Comparison of ENCODE assay signal across 27 mouse cellular contexts in the genomic region with DNA sequence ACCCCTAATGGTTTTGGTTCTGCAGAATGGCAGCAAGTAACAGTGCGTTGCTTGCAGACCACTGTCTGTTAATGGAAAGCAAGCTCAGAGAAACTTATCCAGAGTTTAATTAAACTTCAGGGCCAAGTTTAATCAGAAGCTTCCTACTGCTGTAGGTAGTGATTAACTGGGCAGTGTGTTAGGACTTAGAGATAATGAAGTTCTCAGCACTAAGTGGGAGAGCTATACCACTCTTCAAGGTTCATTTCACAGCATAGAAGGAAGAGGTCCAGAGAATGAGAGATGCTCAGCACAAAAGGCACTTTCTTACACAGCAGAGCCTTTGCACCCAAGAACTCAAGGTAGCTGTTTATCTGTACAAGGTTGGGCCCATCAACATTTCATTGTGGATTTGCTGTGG. TPM values are rescaled to one million over a fixed set of nuclear protein-coding genes. Genes with fewer than 3 reads are reported as not detected.
DNase-seq lines count a peak whose midpoint lies in the region; ATAC-seq and TF ChIP-seq lines count a peak whose summit lies in the region.
"Had no signal": no experiment of that assay in that cellular context is flagged by ENCODE, and none has a peak within 500 bp of the region (broad histone marks: within the 10 kb centered on the region; RNA-seq: fewer than 3 reads in every experiment).

No protein-coding gene starts in this region.

- no peak for DNase-seq in kidney, adult 8-10 months
- DNase-seq in kidney, postnatal 0 days (ENCODE audit: low spot score), result no peak
- no peak for DNase-seq in kidney, postnatal 25 days
- DNase-seq: adrenal gland, adult 8-10 months; adrenal gland, postnatal 25 days; cerebellum, adult 11-12 months; cerebellum, adult 8-10 months; cerebellum, postnatal 10 days; cerebellum, postnatal 36 days; embryo, embryonic 11 days; gastrocnemius, postnatal 25 days; heart, adult 18-20 months; heart, postnatal 10 days; heart, postnatal 36 days had no signal

- no peak overlapping the region for H3K27ac ChIP-seq in kidney, embryonic 14.5 days (ENCODE audit: low read depth, low read length)
- no peak overlapping the region for H3K27ac ChIP-seq in kidney, postnatal 0 days
- no peak overlapping the region for H3K27ac ChIP-seq in neural tube, embryonic 15.5 days (replicated peaks)
- H3K27ac ChIP-seq: embryonic facial prominence, embryonic 10.5 days; embryonic facial prominence, embryonic 13.5 days; forebrain, embryonic 12.5 days; forebrain, embryonic 15.5 days; heart, embryonic 15.5 days; hindbrain, postnatal 0 days had no signal

- H3K9ac ChIP-seq in kidney, embryonic 14.5 days (ENCODE audit: low read depth, low read length), result no peak overlapping the region
- H3K9ac ChIP-seq in kidney, postnatal 0 days (ENCODE audit: low read depth, low read length), result no peak overlapping the region
- no peak overlapping the region for H3K9ac ChIP-seq in neural tube, embryonic 15.5 days (replicated peaks)
- H3K9ac ChIP-seq: embryonic facial prominence, embryonic 13.5 days; forebrain, embryonic 12.5 days; forebrain, embryonic 15.5 days; heart, embryonic 12.5 days; heart, embryonic 15.5 days had no signal

- no peaks in the 10 kb centered on the region for H3K27me3 ChIP-seq in kidney, embryonic 14.5 days (ENCODE audit: control insufficient read depth, insufficient read depth, low read length)
- H3K27me3 ChIP-seq in kidney, postnatal 0 days (ENCODE audit: insufficient read depth, low read length), result no peaks in the 10 kb centered on the region
- H3K27me3 ChIP-seq in neural tube, embryonic 15.5 days (replicated peaks), result no peaks in the 10 kb centered on the region
- H3K27me3 ChIP-seq: embryonic facial prominence, embryonic 13.5 days; forebrain, embryonic 12.5 days; forebrain, embryonic 15.5 days; heart, embryonic 12.5 days; heart, embryonic 15.5 days had no signal

- ATAC-seq in kidney, embryonic 14.5 days (ENCODE audit: low FRiP score, low TSS enrichment), result peak; percentile 68; the same call in 1 of the 2 replicates
- peak; percentile 76 for ATAC-seq in kidney, postnatal 0 days (replicated peaks; ENCODE audit: low FRiP score, low read depth)
- peak; percentile 63; the same call in 1 of the 2 replicates for ATAC-seq in neural tube, embryonic 15.5 days (ENCODE audit: low FRiP score)
- ATAC-seq in monocyte, adult 5-6 weeks (replicated peaks; ENCODE audit: insufficient number of reproducible peaks, low FRiP score, low TSS enrichment, poor library complexity, severe bottlenecking), result no peak
- ATAC-seq: activated CD4-positive, CD25-positive, alpha-beta regulatory T cell, adult 4 months; CD4-positive, CD25-positive, alpha-beta regulatory T cell, adult 4 months; forebrain, embryonic 15.5 days; hindbrain, postnatal 0 days had no signal

- H3K4me1 ChIP-seq in kidney, embryonic 14.5 days (ENCODE audit: control insufficient read depth, insufficient read depth, low read length), result no peaks in the 10 kb centered on the region
- no peaks in the 10 kb centered on the region for H3K4me1 ChIP-seq in kidney, postnatal 0 days (replicated peaks; ENCODE audit: insufficient read depth, low read length)
- no peaks in the 10 kb centered on the region for H3K4me1 ChIP-seq in neural tube, embryonic 15.5 days
- H3K4me1 ChIP-seq: embryonic facial prominence, embryonic 10.5 days; embryonic facial prominence, embryonic 13.5 days; forebrain, embryonic 12.5 days; forebrain, embryonic 15.5 days; heart, embryonic 12.5 days; heart, embryonic 15.5 days had no signal

- H3K9me3 ChIP-seq in kidney, embryonic 14.5 days (ENCODE audit: control insufficient read depth, low read length), result no peaks in the 10 kb centered on the region
- no peaks in the 10 kb centered on the region for H3K9me3 ChIP-seq in kidney, postnatal 0 days (replicated peaks; ENCODE audit: low read length)
- H3K9me3 ChIP-seq in neural tube, embryonic 15.5 days (replicated peaks), result no peaks in the 10 kb centered on the region
- H3K9me3 ChIP-seq: embryonic facial prominence, embryonic 10.5 days; embryonic facial prominence, embryonic 13.5 days; forebrain, embryonic 12.5 days; forebrain, embryonic 15.5 days; heart, embryonic 12.5 days; heart, embryonic 15.5 days had no signal

- no peak overlapping the region for H3K4me3 ChIP-seq in kidney, embryonic 14.5 days (ENCODE audit: low read length)
- no peak overlapping the region for H3K4me3 ChIP-seq in kidney, postnatal 0 days (replicated peaks; ENCODE audit: low read depth, low read length)
- no peak overlapping the region for H3K4me3 ChIP-seq in neural tube, embryonic 15.5 days (replicated peaks)
- H3K4me3 ChIP-seq: embryonic facial prominence, embryonic 10.5 days; embryonic facial prominence, embryonic 13.5 days; erythroblast, embryonic 14.5 days; forebrain, embryonic 12.5 days; forebrain, embryonic 15.5 days; heart, embryonic 12.5 days; heart, embryonic 15.5 days had no signal

- TF ChIP-seq CTCF in kidney, postnatal 0 days (IDR thresholded peaks at IDR 0.05; ENCODE audit: low read depth), result no peak

- H3K36me3 ChIP-seq in kidney, embryonic 14.5 days (ENCODE audit: control insufficient read depth, insufficient read depth, low read length), result peaks cover 28% of the 10 kb centered on the region; the same call in 1 of the 2 replicates
- peaks cover 29% of the 10 kb centered on the region; the same call in 1 of the 2 replicates for H3K36me3 ChIP-seq in kidney, postnatal 0 days (ENCODE audit: insufficient read depth, low read length)
- peaks cover 11% of the 10 kb centered on the region for H3K36me3 ChIP-seq in neural tube, embryonic 15.5 days

- WGBS in kidney, embryonic 14.5 days, result 94% methylated on average over 1 of the region's 1 CpGs
- 76% methylated on average over 1 of the region's 1 CpGs for WGBS in kidney, postnatal 0 days
- WGBS in neural tube, embryonic 15.5 days, result 88% methylated on average over 1 of the region's 1 CpGs

- H3K4me2 ChIP-seq in kidney, embryonic 14.5 days (replicated peaks; ENCODE audit: low read depth, low read length), result no peak overlapping the region
- no peak overlapping the region for H3K4me2 ChIP-seq in kidney, postnatal 0 days (ENCODE audit: low read length)
- H3K4me2 ChIP-seq in neural tube, embryonic 15.5 days, result no peak overlapping the region
- H3K4me2 ChIP-seq: embryonic facial prominence, embryonic 13.5 days; forebrain, embryonic 12.5 days; forebrain, embryonic 15.5 days; heart, embryonic 12.5 days; heart, embryonic 15.5 days had no signal

RNA-seq across cellular contexts. Expression of a gene that starts 50.4 kb away (rescaled TPM):
- 17.2 and 31.5 TPM in 2 replicates for polyA plus RNA-seq in kidney, embryonic 14.5 days (2014; fragmentation: Nextera tagmentation; extraction: Ambion mirVana)
- polyA plus RNA-seq in kidney, postnatal 0 days (2015; fragmentation: Nextera tagmentation; extraction: Ambion mirVana), result 20.4 and 21.7 TPM in 2 replicates
- polyA plus RNA-seq in neural tube, embryonic 15.5 days (2015; fragmentation: Nextera tagmentation; extraction: Ambion mirVana), result 11.7 and 16.0 TPM in 2 replicates
- total RNA-seq in monocyte, adult 5-6 weeks (2017), result 133 to 147 TPM (median 143 TPM) in 3 replicates
